Mouse (Mus musculus) ES-Bruce4 (cell line): ENCODE results near the gene Gls.

Experiments used
- CTCF ChIP-seq: IDR thresholded peaks from one replicate; pipeline ENCODE4 v1.8.1; 2011; ENCODE audit warnings: low read depth, low read length
- EP300 ChIP-seq: IDR thresholded peaks from 2 replicates; pipeline ENCODE4 v1.6.1; 2011; ENCODE audit warnings: low read depth, low read length; ENCODE audit not compliant: insufficient read depth
- POLR2A ChIP-seq: IDR thresholded peaks from one replicate; pipeline ENCODE4 v1.8.1; 2011; ENCODE audit warnings: low read length; ENCODE audit not compliant: insufficient read depth

DNA sequence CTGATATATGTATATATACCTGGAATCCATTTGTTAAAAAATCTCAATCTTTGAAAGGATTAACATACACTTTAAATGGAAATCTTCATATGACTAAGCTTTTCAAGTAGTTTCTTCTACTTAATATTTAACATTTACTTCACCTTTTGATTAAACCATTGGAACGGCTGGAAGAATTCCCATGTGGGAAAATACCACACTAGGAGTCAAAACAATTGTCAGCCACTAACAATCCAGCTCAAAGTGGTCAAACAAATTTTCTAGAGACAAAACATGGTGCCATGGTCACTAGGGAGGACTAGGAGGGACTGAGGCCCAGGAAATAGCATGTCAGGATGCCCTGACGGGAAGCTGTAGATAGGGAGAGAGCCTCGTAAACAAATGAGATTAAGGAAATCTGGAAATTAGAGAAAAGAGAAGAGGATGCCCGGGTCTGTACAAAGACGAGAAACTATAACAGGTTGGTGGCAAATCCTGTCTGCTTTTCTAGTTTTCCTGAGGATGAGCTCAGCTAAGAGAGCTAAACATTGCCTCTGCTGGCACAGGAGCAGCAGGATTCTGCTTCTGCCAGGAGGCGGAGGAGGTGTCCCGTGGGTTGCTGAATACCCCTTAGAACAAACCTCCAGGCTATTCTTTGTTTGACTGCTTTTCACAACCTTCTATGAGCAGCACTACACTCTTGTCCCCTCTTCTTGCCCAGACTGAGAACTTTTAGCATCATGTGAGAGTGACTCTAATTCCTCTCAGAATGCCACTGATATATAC is 47.0 kb upstream of the Gls start:
- TF ChIP-seq CTCF (no peak), EP300 (no peak), POLR2A (no peak)
